Mouse (Mus musculus) yolk sac, embryonic 10.5 days (tissue): ENCODE data around the gene Cit.

Source experiments
- DNase-seq: peaks from one replicate; pipeline ENCODE4 v3.0.0-alpha.2; 2017; ENCODE audit warnings: low spot score

The Cit gene

DNA sequence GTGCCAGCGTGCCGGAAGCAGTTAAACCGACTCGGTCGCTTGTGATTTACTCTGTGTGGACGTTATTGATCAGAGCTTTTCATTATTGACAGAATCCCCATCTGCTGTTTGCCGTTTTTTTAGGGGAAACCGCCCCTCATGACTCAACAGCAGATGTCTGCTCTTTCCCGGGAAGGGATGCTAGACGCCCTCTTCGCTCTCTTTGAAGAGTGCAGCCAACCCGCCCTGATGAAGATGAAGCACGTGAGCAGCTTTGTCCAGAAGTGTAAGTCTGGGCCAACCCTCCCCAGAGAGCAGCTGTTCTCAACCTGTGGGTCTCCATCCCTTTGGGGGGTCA is 5.9 kb downstream of the Cit start:
- DNase-seq: no peak

DNA sequence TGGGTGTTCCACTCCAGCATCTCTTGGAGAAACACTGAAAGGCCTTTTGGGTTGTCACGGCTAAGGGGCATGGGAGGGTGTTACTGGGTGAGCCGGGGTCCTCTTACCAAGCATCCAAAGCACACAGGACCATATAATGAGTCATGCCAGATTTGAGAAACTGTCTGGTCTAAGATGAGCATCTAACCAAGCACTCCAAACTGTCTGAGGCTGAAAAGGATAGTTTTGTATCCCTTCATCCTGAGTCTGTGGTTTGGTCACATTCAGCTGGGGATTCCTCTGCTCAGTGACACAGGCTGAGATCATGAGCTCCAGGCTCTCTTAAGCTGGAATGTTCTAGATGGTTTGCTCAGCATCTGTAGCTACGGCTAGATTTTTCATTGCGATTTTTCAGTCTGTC is 7.4 kb downstream of the Cit start:
- DNase-seq: no peak

DNA sequence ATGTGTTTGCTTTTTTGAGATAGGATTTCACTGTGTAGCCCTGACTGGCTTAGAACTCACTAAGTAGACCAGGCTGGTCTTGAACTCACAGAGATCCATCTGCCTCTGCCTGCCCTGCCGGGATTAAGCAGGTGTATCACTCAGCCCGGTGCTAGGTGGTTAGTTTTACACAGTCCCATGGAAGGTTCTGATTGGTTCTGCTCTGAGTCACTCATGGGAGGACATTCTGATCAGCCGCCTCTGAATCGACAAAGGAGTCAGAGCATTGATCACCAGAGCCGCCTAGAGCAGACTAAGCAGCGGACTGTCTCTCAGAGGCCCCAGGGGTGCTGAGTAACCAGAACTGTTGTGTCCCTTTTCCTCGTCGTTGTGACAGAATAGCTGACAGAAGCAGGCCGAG is 8.6 kb downstream of the Cit start:
- DNase-seq: no peak

DNA sequence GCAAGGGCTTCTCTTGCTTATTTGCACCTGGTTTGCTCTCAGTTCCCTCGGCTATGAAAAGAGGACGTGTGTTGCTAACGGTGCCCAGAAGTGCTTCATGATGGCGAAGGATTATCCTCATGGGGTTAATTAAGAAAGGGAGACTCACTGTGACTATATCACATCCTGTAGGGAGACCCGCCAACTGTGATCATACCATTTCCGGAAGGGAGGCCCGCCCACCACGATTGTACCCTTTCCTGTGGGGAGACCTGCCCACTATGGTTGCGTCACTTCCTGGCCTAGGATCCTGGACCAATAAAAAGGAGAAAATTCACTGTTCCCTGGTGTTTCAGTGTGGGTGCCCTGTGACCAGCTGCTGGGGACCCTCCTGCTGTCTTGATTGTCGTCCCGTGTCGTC is 9.3 kb downstream of the Cit start:
- no peak for DNase-seq

DNA sequence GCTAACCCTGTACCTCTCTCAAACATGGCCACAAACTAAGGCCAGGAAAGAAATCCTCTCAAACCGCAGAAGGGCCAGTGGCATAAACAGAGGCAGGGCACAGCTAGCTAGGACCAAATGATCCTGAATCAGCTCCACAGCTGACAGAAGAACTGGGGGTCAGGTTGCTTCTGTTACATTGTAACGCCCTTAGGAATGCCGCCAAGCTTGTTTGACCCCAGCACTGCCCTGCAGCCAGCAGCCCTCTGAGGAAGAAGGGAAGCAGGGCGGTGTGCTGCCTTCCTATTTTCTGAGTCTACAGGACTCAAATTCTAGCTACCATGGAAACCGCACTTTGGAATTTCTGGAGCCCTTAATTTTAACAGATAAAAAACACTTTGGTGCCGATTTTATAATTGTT is 13.6 kb downstream of the Cit start:
- no peak for DNase-seq

DNA sequence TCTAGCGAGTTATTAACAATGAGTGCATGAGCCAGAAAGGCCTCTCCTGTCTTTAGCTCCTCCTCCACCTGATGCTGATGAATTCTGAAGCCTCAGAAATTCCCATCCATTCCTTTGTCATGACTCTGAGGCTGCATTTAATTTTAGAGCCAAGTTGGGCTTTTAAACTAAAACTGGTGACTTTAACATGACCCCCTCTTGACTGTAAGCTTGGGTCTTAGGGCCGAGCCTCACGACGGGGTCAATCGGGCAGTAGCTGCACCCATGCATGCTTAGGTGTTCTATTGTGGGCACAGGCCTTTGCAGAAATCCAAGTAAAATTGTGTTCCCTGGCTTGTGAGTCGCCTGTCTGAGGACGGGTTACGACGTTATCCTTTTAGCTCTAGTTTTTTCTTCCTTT is 14.4 kb downstream of the Cit start:
- DNase-seq: no peak

DNA sequence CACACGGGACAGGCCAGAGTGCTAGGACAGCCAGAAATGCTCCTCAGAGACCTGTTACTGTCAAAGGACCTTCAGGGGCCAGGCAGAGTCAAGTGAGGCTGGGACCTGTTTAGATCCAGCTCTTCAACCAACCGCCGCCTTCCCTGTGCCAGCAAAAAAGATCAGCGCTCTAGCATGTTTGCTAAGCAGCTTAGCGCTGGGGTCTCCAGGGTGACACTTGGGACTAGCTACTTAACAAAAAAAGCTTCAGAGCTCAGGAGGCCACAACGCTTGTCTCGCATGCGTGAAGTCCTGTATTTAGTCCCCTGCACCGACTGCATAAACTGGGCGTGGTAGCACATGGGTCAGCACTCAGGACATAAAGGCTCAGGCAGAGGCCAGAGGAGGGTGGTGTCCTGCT is 16.9 kb downstream of the Cit start:
- no peak for DNase-seq

DNA sequence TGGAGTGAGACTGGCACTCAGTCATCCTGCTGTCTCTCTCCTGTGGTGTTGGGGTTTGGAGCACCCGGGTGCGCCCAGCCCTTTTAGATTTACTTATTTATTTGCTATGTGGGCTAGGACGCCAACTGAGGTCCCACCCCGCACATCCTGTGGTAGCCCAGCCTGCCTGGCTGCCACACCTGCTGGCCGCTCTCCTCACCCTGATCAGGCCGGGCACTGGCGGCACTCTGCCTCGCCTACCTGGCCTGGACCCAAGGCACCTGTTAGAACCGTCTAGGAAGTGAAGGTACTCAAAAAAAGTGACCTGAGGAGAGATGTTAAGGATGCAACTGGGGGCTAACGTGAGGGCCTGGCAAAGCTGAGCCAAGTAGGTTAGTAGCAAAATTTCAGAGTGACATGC is 17.4 kb downstream of the Cit start:
- no peak for DNase-seq

DNA sequence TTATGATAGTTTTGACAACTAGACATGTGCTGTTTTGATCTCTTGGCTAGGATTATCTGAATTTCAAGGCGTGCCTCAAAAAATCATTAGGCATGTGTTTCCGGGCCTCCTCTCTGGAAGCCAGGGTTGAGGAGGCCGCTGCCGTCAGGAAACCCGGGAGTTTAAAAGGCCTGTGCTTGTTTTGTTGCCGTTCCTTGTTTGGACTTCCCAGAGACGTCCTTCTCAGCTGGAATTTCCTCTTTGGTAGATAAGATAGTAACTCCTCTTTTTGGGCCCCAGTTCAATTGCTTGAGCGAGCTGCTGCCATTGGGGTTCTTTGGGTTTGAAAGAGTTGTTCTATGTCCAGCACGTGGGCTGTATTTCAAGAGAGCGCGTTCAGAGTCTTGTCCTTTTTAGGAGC is 21.2 kb downstream of the Cit start:
- peak; percentile 15 for DNase-seq

DNA sequence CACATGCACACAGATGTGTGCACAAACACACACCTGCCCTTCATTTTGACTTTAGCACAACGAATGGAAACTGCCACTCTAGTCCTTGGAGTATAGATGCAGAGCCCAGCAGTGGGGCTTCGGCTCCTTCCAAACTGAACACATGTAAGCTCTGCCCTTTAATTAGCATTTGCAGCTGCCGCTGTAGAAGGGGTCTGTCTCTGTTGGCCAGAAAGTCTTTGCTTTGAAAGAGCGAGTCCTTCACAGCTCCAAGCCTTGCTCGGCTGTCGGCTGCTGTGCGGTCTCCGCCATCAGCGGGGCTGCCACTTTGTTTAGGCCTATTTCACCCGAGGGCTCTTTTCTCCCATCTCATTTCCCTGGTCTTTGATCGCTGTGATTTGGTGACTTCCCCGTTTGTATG is 23.5 kb downstream of the Cit start:
- DNase-seq: no peak

DNA sequence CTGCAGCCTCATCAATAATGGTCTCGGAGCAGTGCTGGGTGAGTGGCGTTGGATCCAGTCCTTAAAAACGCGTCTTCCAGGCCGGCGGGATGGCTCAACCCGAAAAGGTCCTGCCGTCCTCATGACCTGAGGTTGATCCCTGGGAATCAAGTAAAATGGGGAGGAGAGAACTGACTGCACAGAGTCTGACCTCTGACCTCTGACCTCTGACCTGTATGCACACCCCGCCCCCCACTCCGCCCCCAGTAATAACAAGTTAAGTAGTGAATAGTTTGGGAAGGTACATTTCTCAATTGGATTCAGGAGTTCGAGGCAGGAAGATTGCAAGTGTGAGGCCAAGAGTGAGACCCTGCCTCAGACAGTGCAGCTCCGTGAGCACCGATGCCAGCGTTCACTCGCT is 24.1 kb downstream of the Cit start:
- DNase-seq: peak; percentile 44

DNA sequence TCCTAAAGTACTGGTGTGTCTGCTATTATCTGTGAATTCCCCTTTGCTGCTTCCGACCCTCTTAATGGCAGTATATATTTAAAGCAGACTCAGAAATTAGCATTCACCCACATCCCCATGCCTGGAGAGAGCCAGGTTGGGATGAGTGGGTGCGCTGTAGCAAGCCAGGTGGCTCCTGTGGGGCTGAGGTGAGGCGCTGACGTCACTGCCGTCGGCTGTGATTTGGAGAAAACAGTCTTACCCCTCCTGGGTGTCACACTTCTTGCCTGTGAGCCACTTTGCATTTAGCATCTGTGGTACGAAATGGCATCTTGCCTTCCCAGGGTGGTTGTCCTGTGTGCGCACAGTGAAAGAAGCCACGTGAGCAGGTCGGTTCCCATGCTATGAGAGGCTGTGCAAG is 26.1 kb downstream of the Cit start:
- DNase-seq: no peak

DNA sequence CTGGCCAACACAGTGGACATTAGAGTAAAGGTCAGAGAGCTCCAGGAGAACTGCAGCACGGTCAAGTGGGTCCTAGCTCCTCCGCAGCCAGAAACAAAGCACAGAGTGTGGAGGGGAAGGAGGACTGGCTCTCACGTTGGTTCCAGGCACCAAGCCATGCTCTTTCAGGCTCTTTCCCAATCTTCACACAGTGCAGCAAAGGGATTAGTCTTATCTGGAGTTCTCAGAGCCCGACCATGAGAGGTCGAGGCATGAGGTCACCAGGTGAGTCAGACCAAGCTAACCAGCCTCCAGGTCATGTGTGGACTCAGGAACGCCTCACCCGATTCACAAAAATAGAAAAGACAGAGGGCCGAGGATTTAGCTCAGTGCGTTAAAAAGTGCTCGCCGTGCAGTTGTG is 27.0 kb downstream of the Cit start:
- peak; percentile 82 for DNase-seq

DNA sequence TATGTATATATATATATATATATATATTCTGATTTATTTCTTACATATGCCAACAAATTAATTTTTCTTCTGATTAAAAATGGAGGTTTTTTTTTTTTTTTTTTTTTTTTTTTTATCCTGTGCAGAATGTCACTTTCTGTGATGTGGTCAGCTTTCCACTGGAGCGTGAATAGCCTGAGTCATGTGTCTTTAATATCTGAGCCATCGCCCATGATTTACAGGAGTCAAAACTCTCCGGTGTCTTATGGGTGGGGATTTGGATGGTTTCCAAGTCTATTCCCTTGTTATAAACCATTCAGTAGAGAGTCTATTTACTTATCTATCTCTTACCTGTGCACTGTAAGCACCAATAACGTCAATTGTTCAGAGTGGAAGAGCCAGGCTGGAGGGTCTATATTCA is 27.9 kb downstream of the Cit start:
- DNase-seq: no peak

DNA sequence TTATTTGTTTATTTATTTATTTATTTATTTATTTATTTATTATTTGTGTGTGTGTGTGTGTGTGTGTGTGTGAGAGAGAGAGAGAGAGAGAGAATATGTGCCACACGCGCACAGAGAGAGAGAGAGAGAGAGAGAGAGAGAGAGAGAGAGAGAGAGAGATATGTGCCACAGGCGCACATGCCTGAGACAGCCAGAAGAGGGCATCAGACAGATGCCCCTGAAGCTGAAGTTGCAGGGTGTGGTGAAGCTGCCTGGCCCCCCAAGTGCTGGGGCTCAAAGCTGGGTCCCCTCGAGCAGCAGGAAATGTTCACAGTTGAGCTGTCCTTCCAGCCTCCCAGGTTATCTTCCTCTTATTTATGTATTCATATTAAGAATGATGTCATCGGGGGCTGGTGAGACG is 32.3 kb downstream of the Cit start:
- no peak for DNase-seq

DNA sequence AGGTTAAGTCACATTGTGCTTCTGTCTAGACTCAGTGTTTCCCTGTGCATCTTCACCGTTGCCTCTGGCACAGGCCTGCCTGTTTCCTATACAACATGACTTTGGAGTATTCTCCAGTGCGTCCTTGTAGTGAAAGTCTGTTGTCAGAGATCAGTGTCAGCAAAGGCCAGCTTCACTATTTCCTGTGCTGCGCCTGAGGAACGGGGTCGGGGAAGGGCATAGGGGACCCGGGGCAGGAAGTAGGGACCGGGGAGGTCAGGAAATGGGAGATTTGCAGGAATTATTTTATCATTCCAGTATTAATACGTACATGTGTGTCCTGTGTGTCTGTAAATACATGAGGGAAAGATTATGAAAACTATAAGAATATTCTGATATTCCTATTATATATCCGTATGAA is 37.1 kb downstream of the Cit start:
- no peak for DNase-seq

DNA sequence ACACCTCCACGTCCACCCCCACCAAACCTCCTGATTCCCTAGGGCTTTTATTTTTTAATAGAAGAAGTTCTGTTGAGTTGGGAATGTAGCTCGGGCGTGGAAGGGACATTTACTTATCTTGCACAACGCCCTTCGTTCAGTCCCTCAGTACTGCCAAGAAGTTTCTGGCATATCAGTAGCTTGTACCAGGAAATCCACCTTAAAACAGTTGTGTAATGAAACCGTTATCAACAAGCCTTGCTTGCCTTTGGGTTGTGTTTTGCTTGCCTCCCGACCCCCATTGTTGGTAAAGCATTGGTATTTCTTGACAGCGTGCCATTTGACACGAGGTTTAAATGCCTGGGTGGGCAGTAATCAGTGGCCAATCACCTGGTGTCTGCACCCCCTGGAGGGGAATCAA is 39.4 kb downstream of the Cit start:
- DNase-seq: no peak

DNA sequence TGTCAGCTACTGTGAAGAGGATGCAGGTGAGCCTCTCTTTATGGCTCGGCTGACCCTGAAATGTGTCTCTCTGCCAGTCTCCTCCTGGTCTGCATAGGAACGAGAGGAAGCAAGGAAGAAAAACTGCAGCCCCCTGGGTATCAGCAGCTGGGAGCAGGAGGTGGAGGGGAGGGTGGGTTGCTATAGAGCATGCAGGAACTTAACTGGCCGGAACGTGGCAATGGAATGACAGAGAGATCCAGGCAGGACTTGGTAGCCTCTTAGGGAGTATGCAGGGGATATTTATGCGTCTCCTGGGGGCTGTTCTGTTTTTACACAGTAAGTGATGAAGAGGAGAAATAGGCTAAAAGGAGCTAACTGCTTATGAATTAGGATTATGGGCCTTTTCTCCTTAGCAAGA is 48.7 kb downstream of the Cit start:
- DNase-seq: no peak

DNA sequence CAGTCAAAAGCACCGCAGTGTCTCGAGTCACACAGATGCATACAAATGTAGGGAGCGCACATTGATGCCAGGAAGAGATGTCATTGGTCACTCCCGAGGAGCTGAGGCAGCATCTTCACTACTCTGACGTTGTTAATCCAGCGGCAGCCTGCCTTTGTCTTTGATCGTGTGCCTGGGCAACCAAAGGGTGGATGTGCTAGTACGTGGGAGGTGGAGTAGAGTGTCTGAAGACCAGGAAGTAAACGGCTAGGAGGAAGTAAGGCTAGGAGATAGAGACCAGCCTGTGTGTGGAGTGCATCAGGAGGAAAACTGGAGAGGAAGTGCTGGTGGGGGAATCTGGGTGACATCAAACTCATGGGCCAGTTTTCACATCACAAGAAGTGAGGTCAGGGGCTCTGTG is 52.0 kb downstream of the Cit start:
- no peak for DNase-seq

DNA sequence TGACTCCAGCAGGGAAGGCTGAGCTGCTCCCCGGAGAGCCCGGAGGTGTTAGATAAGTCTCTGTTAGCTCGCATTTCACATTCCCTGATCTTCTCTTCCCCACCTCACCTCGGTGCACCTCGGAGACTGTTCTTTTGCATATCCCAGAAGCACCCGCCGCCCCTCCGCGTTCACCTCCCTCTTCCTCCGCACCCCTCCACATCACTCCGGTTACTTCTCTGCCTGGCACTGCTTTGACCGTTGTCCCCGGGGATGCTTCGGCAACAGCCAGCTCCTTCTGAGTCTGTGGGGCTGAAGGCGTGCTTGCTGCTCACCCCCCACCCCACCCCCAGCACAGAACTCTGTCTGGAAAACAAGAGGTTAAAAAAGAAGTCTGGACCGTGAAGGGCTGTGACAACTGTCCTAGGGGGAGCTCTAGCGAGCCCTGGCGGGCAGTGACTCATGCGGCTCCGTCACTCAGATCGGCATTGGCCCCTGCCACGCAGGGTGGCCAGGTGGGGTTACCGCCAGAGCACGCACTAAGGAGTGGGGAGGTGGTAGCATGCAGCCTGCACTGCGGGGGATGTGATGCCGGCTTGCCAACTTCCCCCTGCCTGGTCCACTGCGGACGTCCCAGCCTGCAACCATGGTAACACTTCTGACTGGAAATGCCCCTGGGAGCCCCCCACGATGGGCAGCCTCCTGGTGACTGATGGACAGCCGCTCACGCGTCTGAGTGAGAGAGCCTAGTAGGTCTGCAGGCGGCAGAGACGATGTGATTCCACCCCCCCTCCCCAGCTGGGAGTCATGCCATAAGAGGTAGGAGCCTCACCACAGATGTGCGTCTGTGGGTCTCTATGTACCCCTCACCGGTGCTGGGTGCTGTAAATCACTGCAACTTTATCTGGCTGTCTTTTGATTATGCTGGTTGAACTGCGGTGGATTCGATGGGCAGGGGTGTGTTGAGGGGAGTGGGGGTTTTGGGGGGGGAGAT is 62.2 kb downstream of the Cit start:
- DNase-seq: no peak

DNA sequence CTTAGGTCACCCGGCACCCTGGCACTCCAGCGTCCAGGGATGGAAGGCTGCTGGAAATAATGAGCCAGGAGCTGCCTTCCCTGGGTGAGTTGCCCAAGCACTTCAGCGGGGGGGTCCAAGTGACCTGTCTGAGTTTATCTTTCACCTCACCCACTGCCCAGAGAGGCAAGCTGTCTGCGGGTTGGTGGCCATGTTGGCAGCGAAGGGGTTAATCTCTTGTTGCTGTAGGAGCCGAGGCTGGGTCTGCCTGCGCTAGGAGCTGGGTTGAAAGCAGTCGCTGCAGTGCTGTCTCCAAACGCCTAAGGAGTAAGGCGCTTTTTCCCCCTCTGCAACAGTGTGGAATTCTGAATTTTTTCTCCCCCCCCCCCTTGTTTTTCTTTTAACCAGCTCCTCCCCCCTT is 63.2 kb downstream of the Cit start:
- no peak for DNase-seq

DNA sequence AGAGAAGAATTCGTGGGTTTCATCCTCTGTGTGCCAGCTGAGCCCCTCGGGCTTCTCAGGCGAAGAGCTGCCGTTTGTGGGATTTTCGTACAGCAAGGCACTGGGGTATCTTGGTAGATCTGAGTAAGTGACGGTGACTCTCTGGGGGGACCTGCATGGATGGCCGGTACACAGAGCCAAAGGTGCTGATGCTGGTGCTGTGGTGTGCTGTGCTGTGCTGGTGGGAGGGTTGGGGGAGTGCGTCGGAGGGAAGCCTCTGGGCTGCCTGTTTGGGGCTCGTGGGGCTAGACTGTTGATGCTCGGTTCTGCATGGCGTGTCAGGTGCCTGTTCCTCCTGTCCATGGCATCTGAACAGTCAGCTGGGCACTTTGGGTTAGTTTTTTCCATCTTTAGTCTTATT is 63.6 kb downstream of the Cit start:
- no peak for DNase-seq

DNA sequence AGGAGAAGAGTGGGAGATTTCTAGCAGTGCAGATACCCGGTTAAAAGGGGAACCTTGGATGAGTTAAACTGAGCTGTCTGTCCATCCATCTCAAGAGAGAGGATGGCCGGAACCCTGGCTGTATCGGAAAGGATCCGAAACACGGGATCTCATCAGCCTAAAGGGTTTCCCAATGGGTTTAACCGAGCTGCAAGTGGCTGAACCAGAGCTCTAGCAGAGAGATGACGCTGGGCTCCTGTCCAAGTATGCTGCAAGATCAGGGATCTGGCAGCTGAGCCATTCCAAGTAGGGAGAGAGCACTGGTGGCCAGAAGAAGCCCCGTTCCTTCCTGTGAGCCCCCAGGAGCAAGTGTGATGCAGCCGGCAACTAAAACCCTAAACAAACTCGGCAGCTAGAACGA is 64.0 kb downstream of the Cit start:
- no peak for DNase-seq

DNA sequence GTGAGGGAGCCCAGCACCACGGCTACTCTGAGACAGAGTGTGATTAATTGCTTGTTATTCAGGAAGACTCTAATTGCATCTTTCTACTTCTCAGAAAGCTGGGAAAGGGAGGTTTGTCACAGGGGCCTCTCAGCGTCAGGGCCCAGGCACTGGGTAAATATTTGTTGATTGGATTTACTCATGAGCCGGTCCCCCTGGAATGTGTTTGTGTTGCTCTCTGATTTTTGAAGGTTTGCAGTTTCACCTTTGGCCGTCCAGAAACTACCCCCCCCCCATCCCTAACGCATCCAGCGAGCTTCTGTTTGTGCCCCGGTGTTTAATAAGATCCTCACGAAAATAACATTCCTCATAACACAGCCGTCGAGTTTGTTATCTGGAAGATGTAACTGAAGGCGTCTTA is 65.4 kb downstream of the Cit start:
- DNase-seq: no peak

DNA sequence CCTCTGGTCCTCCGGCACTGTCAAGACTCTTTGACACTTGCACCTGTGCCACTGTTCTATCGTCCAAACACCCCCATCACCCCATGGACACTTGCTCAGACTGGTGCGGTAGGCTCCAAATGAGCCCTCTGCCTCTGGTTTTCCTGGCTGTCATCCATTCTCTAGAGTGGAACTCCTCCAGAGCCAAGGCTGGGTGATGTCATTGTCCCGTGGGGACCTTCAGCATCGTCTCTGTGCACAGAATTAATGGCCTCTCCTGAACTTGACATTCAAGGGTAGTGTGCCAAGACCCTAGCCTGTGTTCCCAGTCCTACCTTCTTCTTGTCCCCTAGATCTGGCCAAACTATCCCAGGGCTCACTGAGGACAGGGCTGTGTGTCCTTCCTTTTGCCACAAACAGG is 70.4 kb downstream of the Cit start:
- no peak for DNase-seq
